Mouse (Mus musculus) hindlimb bud, embryonic 11.5 days (tissue): ENCODE data around the gene Cadm4.
"Not testable (repeated sequence)": the region's sequence is repeated elsewhere in the genome, so short reads cannot be mapped to it uniquely, and the experiment has no call there.

Experiments used
- DNase-seq: peaks from one replicate; pipeline ENCODE4 v3.0.0-alpha.2; 2012; ENCODE audit warnings: low read depth, low spot score; ENCODE audit errors: extremely low spot score

Gene Cadm4

GRCm38 (mm10) chr7:24499856-24500577 is 18.2 kb downstream of the Cadm4 start:
- DNase-seq = no peak

GRCm38 (mm10) chr7:24500929-24501328 is 19.1 kb downstream of the Cadm4 start:
- no peak for DNase-seq

- DNase-seq = no peak
Observed at GRCm38 (mm10) chr7:24501492-24501891, 19.7 kb downstream of the Cadm4 start.

- no peak for DNase-seq
Observed at GRCm38 (mm10) chr7:24504004-24504403, 22.2 kb downstream of the Cadm4 start.

- no peak for DNase-seq
Observed at GRCm38 (mm10) chr7:24504868-24505267, 23.0 kb downstream of the Cadm4 start.

GRCm38 (mm10) chr7:24505447-24506064 is 23.7 kb downstream of the Cadm4 start:
- no peak for DNase-seq

- DNase-seq = no peak
Observed at GRCm38 (mm10) chr7:24506065-24506459, 24.2 kb downstream of the Cadm4 start.

GRCm38 (mm10) chr7:24506476-24506837 is 24.6 kb downstream of the Cadm4 start:
- DNase-seq = no peak

GRCm38 (mm10) chr7:24506838-24507725 is 25.3 kb downstream of the Cadm4 start, which contains the start of gene Zfp428:
Gene Zfp428 (plus strand): TSS chr7:24507006.
- peak; percentile 67 for DNase-seq

GRCm38 (mm10) chr7:24507726-24508114 is 25.9 kb downstream of the Cadm4 start:
- no peak for DNase-seq

GRCm38 (mm10) chr7:24512355-24512754 is 30.5 kb downstream of the Cadm4 start, which contains the start of gene AC161166.1:
Gene AC161166.1 (minus strand): TSS chr7:24512455.
- DNase-seq = no peak

- DNase-seq = not testable (repeated sequence)
Observed at GRCm38 (mm10) chr7:24516319-24516718, 34.5 kb downstream of the Cadm4 start.

GRCm38 (mm10) chr7:24517077-24517476 is 35.3 kb downstream of the Cadm4 start:
- DNase-seq = no peak

GRCm38 (mm10) chr7:24517654-24518053 is 35.8 kb downstream of the Cadm4 start:
- DNase-seq = no peak

- no peak for DNase-seq
Observed at GRCm38 (mm10) chr7:24519130-24519529, 37.3 kb downstream of the Cadm4 start.

GRCm38 (mm10) chr7:24520054-24520453 is 38.2 kb downstream of the Cadm4 start:
- DNase-seq = not testable (repeated sequence)

- DNase-seq = no peak
Observed at GRCm38 (mm10) chr7:24522805-24523204, 41.0 kb downstream of the Cadm4 start.

GRCm38 (mm10) chr7:24523723-24524122 is 41.9 kb downstream of the Cadm4 start:
- no peak for DNase-seq

- DNase-seq = no peak
Observed at GRCm38 (mm10) chr7:24524978-24525377, 43.2 kb downstream of the Cadm4 start.

GRCm38 (mm10) chr7:24525686-24526420 is 44.0 kb downstream of the Cadm4 start:
- DNase-seq = no peak

GRCm38 (mm10) chr7:24528861-24529260 is 47.0 kb downstream of the Cadm4 start:
- DNase-seq = no peak
